Mouse (Mus musculus) stomach, postnatal 0 days (tissue): ENCODE measurements at regions not wholly inside any gene's neighbourhood (a gene's known extent, or its start where the extent isn't known, plus 50 kb on each side); places are given as distances from the start of the nearest gene placed in this dataset.

Experiments
- CTCF ChIP-seq: IDR thresholded peaks from 2 replicates; pipeline ENCODE4 v1.5.1; 2016; ENCODE audit warnings: antibody characterized with exemption, low read depth, mild to moderate bottlenecking, moderate library complexity
- EP300 ChIP-seq: optimal IDR thresholded peaks from 2 replicates; pipeline ENCODE3; 2016; ENCODE audit warnings: antibody characterized with exemption

DNA sequence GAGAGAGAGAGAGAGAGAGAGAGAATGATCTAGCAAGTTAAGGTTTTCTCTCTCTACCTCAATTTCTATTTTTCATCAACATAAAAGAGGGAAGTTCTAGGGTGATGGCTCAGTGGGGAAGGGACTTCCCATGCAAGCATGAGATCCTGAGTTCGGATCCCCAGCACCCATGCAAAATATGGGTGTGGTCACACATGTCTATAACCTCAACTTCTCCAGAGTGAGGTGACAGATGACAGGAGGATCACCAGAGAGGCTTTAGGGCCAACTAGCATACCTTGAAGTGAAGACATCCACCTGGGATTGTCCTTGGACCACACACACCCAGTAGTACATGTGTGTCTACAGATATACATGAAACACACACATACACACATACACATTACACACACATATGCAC, 306.7 kb upstream of the Kazn start:
- TF ChIP-seq CTCF (no peak), EP300 (no peak)
